Mouse (Mus musculus) thymus, adult 2 months (tissue): Measurements from ENCODE around the gene Zmym1.

Experiments
- CTCF ChIP-seq: fragments of 200-500 bp; IDR thresholded peaks from 2 replicates; pipeline ENCODE4 v1.5.1; 2012; ENCODE audit warnings: mild to moderate bottlenecking, control low read depth, low read length, moderate library complexity, borderline replicate concordance; ENCODE audit not compliant: control insufficient read depth, poor library complexity, insufficient read depth; ENCODE audit errors: extremely low read depth
- POLR2A ChIP-seq: fragments of 200-500 bp; IDR thresholded peaks from 2 replicates; pipeline ENCODE4 v1.6.1; 2012; ENCODE audit warnings: mild to moderate bottlenecking, low read length, control low read depth, moderate library complexity; ENCODE audit not compliant: control insufficient read depth, poor library complexity, insufficient read depth; ENCODE audit errors: extremely low read depth

- TF ChIP-seq POLR2A (no peak), CTCF (no peak)
These were observed 6.3 kb downstream of the Zmym1 start for GRCm38 (mm10) chr4:127054522-127055198.
